Mouse (Mus musculus) cerebellum, adult 2 months (tissue): ENCODE results near the gene Siglecf.

ENCODE experiments used
- CTCF ChIP-seq: fragments of 200-500 bp; IDR thresholded peaks from 2 replicates; pipeline ENCODE4 v1.5.1; 2011; ENCODE audit warnings: low read depth, mild to moderate bottlenecking, control low read depth, low read length, moderate library complexity, borderline replicate concordance; ENCODE audit not compliant: insufficient read depth
- POLR2A ChIP-seq: fragments of 200-500 bp; IDR thresholded peaks from 2 replicates; pipeline ENCODE4 v1.6.1; 2011; ENCODE audit warnings: low read length, control low read depth, borderline replicate concordance; ENCODE audit not compliant: insufficient read depth

GRCm38 (mm10) chr7:43346148-43346547 lies 5.0 kb upstream of the Siglecf start:
- TF ChIP-seq CTCF, result no peak
- no peak for TF ChIP-seq POLR2A
